Mouse (Mus musculus) megakaryocyte, embryonic 14.5 days (primary cell): ENCODE data around the gene Zfp605.

Experiments used
- FLI1 ChIP-seq: IDR thresholded peaks from 2 replicates; pipeline ENCODE4 v1.6.1; 2012; ENCODE audit warnings: low read length, inconsistent platforms, mixed read lengths
- GATA1 ChIP-seq: IDR thresholded peaks from 3 replicates; pipeline ENCODE4 v1.6.1; 2012; ENCODE audit warnings: mixed read lengths, low read length, inconsistent platforms, borderline replicate concordance

DNA sequence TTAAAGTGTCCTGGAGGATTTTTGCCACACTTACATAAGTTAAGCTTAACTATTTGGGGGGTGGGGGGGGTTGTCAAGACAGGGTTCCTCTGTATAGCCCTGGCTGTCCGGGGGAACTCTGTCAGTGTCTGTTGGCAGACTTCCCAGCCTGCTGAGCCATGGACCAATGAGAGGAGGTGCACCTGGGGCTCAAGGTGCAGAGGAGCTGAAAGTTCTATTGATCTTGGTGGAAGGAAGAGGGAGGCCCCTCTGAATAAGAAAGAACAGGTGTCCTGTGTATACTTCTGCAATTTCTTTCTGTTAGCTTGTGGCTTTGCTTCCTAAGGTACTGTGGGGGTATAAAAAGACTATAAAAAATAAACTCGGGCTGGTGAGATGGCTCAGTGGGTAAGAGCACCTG lies 18.3 kb upstream of the Zfp605 start:
- TF ChIP-seq GATA1 (no peak), FLI1 (no peak)
